Mouse (Mus musculus) intestine, embryonic 16.5 days (tissue): ENCODE data around the gene Itpkb. TPM values are rescaled to one million over a fixed set of nuclear protein-coding genes. Genes with fewer than 3 reads are reported as not detected.
A peak's percentile ranks its signal among the peaks of the same experiment; 100 is the strongest.

Experiments used
- ATAC-seq: fragments of 200-750 bp; cut with Nextera tagmentation; 2 replicates; pipeline ENCODE4 v1.8.0; 2017; ENCODE audit warnings: moderate TSS enrichment, moderate library complexity
- H3K27ac ChIP-seq: fragments of 300-500 bp; sonication (generic); 2 replicates; pipeline ENCODE4 v1.5.1; 2014; ENCODE audit warnings: mild to moderate bottlenecking, low read length
- H3K27me3 ChIP-seq: fragments of 300-500 bp; sonication (generic); replicated peaks from 2 replicates; pipeline ENCODE4 v1.6.1; 2014; ENCODE audit warnings: low read length, control low read depth, mixed read lengths; ENCODE audit not compliant: control insufficient read depth, insufficient read depth
- H3K36me3 ChIP-seq: fragments of 300-500 bp; sonication (generic); 2 replicates; pipeline ENCODE4 v1.6.1; 2014; ENCODE audit warnings: low read length, control low read depth; ENCODE audit not compliant: control insufficient read depth, insufficient read depth
- H3K4me1 ChIP-seq: fragments of 300-500 bp; sonication (generic); 2 replicates; pipeline ENCODE4 v1.6.1; 2014; ENCODE audit warnings: low read length, control low read depth, mixed read lengths; ENCODE audit not compliant: control insufficient read depth, insufficient read depth
- H3K4me2 ChIP-seq: fragments of 300-500 bp; sonication (generic); 2 replicates; pipeline ENCODE4 v1.6.1; 2014; ENCODE audit warnings: low read depth, low read length, control low read depth
- H3K4me3 ChIP-seq: fragments of 300-500 bp; sonication (generic); 2 replicates; pipeline ENCODE4 v1.5.1; 2014; ENCODE audit warnings: mild to moderate bottlenecking, low read length
- H3K9ac ChIP-seq: fragments of 300-500 bp; sonication (generic); 2 replicates; pipeline ENCODE4 v1.6.1; 2014; ENCODE audit warnings: low read depth, low read length
- H3K9me3 ChIP-seq: fragments of 300-500 bp; sonication (generic); 2 replicates; pipeline ENCODE4 v1.6.1; 2016; ENCODE audit warnings: low read length, control low read depth; ENCODE audit not compliant: control insufficient read depth
- WGBS: fragments of 180-500 bp; shearing (Covaris S2); extraction: QIAGEN DNeasy Blood & Tissue Kit; methylation state at CpG from one replicate; pipeline ENCODE4 v1.1.7; 2014; 5-methylcytosine and 5-hydroxymethylcytosine counted together
- polyA plus RNA-seq: library from polyadenylated mRNA; unstranded; fragments of >200 nt; fragmentation: Nextera tagmentation; extraction: Ambion mirVana; gene quantifications from 2 replicates; pipeline ENCODE4 v1.2.1, GENCODE M21; 2015

Itpkb gene
- polyA plus RNA-seq, 1 experiment from 2014 or later = 5.1 TPM

DNA sequence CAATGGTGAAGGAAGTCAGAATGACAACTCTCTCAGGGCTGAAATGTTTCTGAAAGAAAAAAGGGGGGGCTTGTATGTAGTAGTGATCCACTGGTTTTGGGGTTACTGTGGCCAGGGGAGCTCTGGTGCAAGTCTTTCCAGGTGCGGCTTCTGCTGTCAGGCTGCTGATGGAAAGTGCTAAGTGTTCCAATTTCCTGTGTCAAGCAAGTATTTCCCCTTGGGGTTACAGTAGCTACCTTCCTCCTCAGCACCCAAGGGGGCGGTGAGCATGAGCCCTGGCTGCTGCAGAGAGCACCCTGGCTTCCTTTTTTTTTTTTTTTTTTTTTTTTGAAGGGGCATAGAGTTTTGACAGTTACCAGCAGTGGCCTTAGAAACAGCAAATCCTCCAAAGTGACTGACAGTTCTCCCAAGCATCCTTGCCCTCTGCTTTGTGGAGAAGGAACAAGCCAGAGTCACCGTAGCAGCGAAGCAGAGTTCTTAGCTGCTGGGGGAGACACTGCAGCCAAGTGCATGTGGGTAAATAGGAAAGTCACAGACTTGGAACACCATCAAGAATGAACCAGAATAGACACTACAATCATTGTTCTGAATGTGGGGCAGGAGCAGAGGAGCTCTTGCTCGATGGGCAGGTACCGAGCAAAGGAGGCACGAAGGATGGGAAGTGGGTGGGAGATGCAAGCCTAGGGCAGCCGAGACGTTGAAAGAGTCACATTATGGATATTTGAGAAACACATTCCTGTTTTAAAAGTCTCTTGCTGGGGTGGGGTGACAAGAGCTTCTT is 62.9 kb downstream of the Itpkb start:
- Histone ChIP-seq H3K27me3 (no peaks in the 10 kb centered on the region), H3K9me3 (no peaks in the 10 kb centered on the region), H3K36me3 (no peaks in the 10 kb centered on the region), H3K4me1 (peaks cover 29% of the 10 kb centered on the region), H3K27ac (peak overlapping the region; percentile 21; the same call in 1 of the 2 replicates), H3K4me2 (no peak overlapping the region), H3K4me3 (no peak overlapping the region), H3K9ac (no peak overlapping the region)
- ATAC-seq = no peak
- 80% methylated on average over 9 of the region's 9 CpGs for WGBS

DNA sequence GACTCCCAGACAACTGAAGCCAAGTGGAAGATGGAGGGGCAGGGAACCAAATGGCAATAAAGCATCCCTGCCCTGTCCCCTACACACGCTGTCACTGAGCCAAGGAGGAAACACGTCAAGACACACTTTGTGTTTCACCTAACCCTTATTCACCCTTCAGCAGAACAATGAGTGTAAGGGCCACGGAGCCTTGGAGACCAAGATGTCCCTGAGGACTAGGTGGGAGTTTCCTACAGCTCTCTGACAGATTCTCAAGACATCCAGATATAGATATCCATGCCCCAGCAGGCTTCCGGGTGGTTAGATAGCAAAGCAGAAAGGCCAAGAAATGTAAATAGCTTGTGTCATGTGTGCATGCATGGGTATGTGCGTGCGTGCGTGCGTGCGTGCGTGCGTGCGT is 63.6 kb downstream of the Itpkb start:
- no peak for ATAC-seq
- no peaks in the 10 kb centered on the region for H3K36me3 ChIP-seq
- 0 out of 2 replicates have a peak overlapping the region, but pooled peaks have one; percentile 21 for H3K27ac ChIP-seq
- H3K9ac ChIP-seq = no peak overlapping the region
- no peak overlapping the region for H3K4me2 ChIP-seq
- 88% methylated on average over 12 of the region's 12 CpGs for WGBS
- H3K27me3 ChIP-seq = no peaks in the 10 kb centered on the region
- no peak overlapping the region for H3K4me3 ChIP-seq
- peaks cover 23% of the 10 kb centered on the region for H3K4me1 ChIP-seq
- no peaks in the 10 kb centered on the region for H3K9me3 ChIP-seq

DNA sequence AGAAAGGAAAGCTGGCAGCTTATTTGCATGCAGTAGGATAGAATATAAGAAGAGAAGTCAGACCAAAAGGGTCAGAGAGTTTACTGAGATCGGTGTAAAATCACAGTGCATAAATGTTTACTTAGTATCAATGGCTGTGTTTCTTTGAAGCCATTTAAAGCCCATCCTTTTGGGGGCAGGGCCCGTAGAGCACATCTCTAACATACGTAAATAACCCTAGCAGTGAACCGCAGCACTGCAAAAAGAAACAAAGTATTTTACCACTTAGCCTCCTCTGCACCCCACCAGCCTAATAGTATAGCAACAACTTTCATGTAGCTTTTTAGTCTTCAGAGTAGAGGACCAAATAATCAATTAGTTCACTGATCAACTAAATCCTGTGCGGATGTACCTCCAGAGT is 67.4 kb downstream of the Itpkb start:
- Histone ChIP-seq H3K9ac (no peak overlapping the region), H3K4me1 (peaks cover 24% of the 10 kb centered on the region), H3K9me3 (no peaks in the 10 kb centered on the region), H3K27me3 (no peaks in the 10 kb centered on the region), H3K36me3 (no peaks in the 10 kb centered on the region), H3K27ac (no peak overlapping the region), H3K4me2 (no peak overlapping the region), H3K4me3 (no peak overlapping the region)
- WGBS = 36% methylated on average over 5 of the region's 5 CpGs
- ATAC-seq = no peak

DNA sequence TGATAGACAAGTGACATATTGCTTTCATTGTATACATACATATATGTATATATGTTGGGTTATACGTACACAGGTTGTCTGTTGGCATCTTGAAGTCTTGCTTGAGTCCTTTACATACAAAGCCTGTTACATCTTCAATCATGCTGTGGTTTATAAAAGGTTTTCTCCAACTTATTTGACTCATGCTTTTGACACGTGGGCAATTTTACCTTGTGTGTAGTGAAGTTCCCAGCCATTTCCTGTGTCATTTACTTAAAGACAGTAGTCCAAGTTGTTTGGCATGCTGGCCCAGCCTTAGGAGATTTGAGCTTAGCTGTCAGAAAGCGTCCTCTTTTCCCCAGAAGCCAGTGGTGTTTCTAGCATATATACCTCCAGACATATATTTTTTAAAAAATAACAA is 68.2 kb downstream of the Itpkb start:
- no peak for ATAC-seq
- no peak overlapping the region for H3K9ac ChIP-seq
- H3K4me2 ChIP-seq = no peak overlapping the region
- no peaks in the 10 kb centered on the region for H3K9me3 ChIP-seq
- 64% methylated on average over 3 of the region's 3 CpGs for WGBS
- no peaks in the 10 kb centered on the region for H3K36me3 ChIP-seq
- H3K4me3 ChIP-seq = no peak overlapping the region
- H3K27ac ChIP-seq = no peak overlapping the region
- no peaks in the 10 kb centered on the region for H3K27me3 ChIP-seq
- peaks cover 27% of the 10 kb centered on the region for H3K4me1 ChIP-seq

DNA sequence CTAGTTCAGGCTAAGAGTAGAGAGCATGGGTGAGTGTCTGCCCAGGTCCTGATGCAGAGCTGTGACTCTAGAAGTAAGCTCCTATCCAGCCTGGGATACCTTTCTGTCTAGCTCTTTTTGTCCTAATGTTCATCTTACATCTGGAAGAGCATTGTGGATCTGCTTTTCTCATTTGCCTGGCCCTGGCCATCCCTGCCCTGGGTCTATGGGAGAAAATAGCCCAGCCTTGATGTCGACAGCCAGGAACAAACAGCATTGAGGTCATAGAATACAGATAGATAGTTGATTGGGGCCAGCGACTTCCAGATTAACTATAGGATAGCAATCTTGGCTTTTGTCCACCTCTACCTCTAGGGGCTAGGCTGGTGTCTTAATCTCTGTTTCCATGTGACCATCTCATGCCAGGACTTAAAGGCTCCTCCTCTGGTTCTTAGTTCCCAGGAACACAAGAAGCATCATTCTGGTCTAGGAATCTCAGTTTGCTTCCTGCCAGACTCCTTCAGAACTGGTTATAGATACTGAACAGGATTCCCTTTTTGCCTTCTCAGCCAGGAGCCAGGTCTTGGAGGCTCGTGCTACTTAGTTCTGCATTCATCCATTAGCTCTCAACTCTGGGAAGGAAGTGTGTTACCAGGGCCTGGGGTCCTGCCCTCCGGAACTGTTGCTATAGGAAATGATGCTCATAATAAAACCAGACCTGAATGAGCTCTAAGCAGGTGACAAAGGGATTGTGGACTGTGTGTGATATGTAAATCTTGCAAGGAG is 70.6 kb downstream of the Itpkb start:
- H3K27me3 ChIP-seq = no peaks in the 10 kb centered on the region
- no peak overlapping the region for H3K9ac ChIP-seq
- no peak overlapping the region for H3K4me3 ChIP-seq
- H3K36me3 ChIP-seq = no peaks in the 10 kb centered on the region
- peaks cover 49% of the 10 kb centered on the region for H3K4me1 ChIP-seq
- H3K4me2 ChIP-seq = no peak overlapping the region
- ATAC-seq = no peak
- H3K9me3 ChIP-seq = no peaks in the 10 kb centered on the region
- WGBS = 70% methylated on average over 4 of the region's 4 CpGs
- H3K27ac ChIP-seq = peak overlapping the region; percentile 50

DNA sequence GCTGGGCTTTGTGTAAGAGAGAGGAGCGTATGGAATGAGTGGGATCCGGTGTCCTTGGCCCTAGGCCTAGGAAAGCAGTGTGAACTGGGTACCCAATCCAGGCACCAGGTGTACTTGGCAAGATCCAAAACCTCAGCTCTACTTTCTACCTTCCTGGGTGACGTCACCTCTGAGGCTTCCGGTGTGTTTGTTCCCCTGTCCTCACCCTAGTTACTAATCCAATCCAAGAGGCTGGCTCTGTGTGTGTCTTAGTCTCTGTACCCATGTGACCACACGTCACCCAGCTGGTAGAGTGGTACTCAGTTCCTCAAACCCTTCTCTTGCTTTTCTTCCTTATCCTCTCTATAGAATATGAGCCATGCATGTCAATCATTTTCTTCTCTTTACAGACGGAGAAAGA is 71.4 kb downstream of the Itpkb start:
- Histone ChIP-seq H3K4me3 (no peak overlapping the region), H3K4me2 (no peak overlapping the region), H3K27me3 (no peaks in the 10 kb centered on the region), H3K27ac (peak overlapping the region; percentile 91), H3K36me3 (no peaks in the 10 kb centered on the region), H3K4me1 (peaks cover 50% of the 10 kb centered on the region), H3K9ac (no peak overlapping the region), H3K9me3 (no peaks in the 10 kb centered on the region)
- WGBS = 82% methylated on average over 6 of the region's 6 CpGs
- ATAC-seq = no peak

DNA sequence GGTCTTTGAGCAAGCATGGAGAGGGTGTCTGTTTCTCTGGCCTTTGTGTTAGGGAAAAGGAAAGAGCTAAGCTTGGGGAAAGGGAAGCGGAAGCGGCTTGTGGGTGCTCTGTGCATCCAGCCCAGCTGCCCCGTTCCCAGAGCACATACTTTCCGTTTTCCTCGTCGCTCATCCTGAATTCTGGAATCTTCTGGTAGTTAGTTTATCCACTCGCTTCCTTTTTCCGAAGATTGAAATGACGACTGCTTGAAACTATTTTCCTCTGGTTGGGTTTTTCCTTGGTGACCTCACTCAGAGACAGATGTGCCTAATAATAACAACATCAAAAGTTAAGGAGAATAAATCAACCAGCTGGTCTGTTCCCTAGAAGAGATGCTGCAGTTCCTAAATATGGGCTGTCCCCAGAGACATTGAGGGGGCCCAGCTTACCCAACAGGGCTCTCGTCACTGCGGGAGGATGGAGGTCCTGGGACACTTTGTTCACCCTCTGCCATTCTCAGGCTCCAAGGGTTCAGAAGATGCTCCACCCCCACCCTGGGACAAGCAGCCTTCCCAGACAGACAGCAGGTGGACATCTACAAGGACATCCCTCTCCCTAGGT is 72.3 kb downstream of the Itpkb start:
- H3K4me1 ChIP-seq = peaks cover 58% of the 10 kb centered on the region
- H3K4me3 ChIP-seq = no peak overlapping the region
- no peak overlapping the region for H3K4me2 ChIP-seq
- no peaks in the 10 kb centered on the region for H3K9me3 ChIP-seq
- H3K36me3 ChIP-seq = no peaks in the 10 kb centered on the region
- peak overlapping the region; percentile 91 for H3K27ac ChIP-seq
- 57% methylated on average over 11 of the region's 11 CpGs for WGBS
- no peaks in the 10 kb centered on the region for H3K27me3 ChIP-seq
- H3K9ac ChIP-seq = peak overlapping the region; percentile 54
- ATAC-seq = no peak

DNA sequence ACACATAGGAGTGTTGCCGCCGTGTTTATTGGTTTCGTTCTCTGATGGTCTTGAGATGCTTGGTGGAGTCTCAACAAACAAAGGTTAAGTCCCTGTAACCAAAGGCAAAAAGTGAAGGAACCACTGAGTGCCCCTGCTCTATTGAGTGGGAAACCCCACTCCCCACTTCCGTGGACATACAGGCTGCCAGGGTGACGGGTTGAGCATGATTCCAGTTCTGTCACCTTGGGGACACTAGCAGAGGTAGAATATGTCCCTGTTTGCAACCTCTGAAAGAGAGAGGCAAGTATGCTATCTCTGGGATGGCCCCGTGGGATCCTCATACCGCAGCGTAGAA is 73.0 kb downstream of the Itpkb start:
- WGBS = 68% methylated on average over 8 of the region's 8 CpGs
- peaks cover 65% of the 10 kb centered on the region for H3K4me1 ChIP-seq
- H3K9ac ChIP-seq = peak overlapping the region; percentile 54

More for the DNA sequence above, 73.0 kb downstream of the Itpkb start:
- ATAC-seq = no peak
- H3K4me2 ChIP-seq = peak overlapping the region; percentile 26; the same call in 1 of the 2 replicates
- no peaks in the 10 kb centered on the region for H3K27me3 ChIP-seq
- peak overlapping the region; percentile 91 for H3K27ac ChIP-seq
- no peaks in the 10 kb centered on the region for H3K36me3 ChIP-seq
- H3K4me3 ChIP-seq = no peak overlapping the region
- no peaks in the 10 kb centered on the region for H3K9me3 ChIP-seq
